Mouse (Mus musculus) liver, adult 2 months (tissue): ENCODE data around the gene Ralgds. TPM values are rescaled to one million over a fixed set of nuclear protein-coding genes. Genes with fewer than 3 reads are reported as not detected.
A peak's percentile ranks its signal among the peaks of the same experiment; 100 is the strongest.

ENCODE experiments used
- DNase-seq: peaks from one replicate; pipeline ENCODE4 v3.0.0-alpha.2; 2011; ENCODE audit warnings: low read depth, low spot score; ENCODE audit errors: extremely low read depth
- H3K27ac ChIP-seq: fragments of 200-500 bp; replicated peaks from 2 replicates; pipeline ENCODE4 v1.5.1; 2012; ENCODE audit warnings: low read depth, mild to moderate bottlenecking, control low read depth, inconsistent platforms, low read length; ENCODE audit not compliant: insufficient read depth
- H3K27me3 ChIP-seq: fragments of 200-500 bp; 2 replicates; pipeline ENCODE4 v1.6.1; 2012; ENCODE audit warnings: mild to moderate bottlenecking, moderate library complexity, low read length, inconsistent platforms; ENCODE audit not compliant: control insufficient read depth, insufficient read depth
- H3K36me3 ChIP-seq: fragments of 200-500 bp; 2 replicates; pipeline ENCODE4 v1.6.1; 2012; ENCODE audit warnings: low read length, inconsistent platforms; ENCODE audit not compliant: control insufficient read depth, insufficient read depth
- H3K4me1 ChIP-seq: fragments of 200-500 bp; 2 replicates; pipeline ENCODE4 v1.6.1; 2011; ENCODE audit warnings: low read length; ENCODE audit not compliant: control insufficient read depth, insufficient read depth
- H3K4me3 ChIP-seq: fragments of 200-500 bp; 2 replicates; pipeline ENCODE4 v1.5.1; 2011; ENCODE audit warnings: low read depth, mild to moderate bottlenecking, control low read depth, low read length, moderate library complexity; ENCODE audit not compliant: insufficient read depth
- H3K79me2 ChIP-seq: fragments of 200-500 bp; 2 replicates; pipeline ENCODE4 v1.6.1; 2012; ENCODE audit warnings: inconsistent platforms, mild to moderate bottlenecking, low read length, moderate library complexity; ENCODE audit not compliant: control insufficient read depth, insufficient read depth
- H3K9ac ChIP-seq: fragments of 200-500 bp; 2 replicates; pipeline ENCODE4 v1.6.1; 2012; ENCODE audit warnings: low read depth, mild to moderate bottlenecking, control low read depth, inconsistent platforms, low read length
- CTCF ChIP-seq: fragments of 200-500 bp; IDR thresholded peaks from 2 replicates; pipeline ENCODE4 v1.5.1; 2011; ENCODE audit warnings: low read depth, low read length, control low read depth
- POLR2A ChIP-seq: fragments of 200-500 bp; IDR thresholded peaks from 2 replicates; pipeline ENCODE4 v1.6.1; 2011; ENCODE audit warnings: low read length, control low read depth; ENCODE audit not compliant: insufficient read depth; ENCODE audit errors: extremely low read depth
- WGBS: fragments of 180-500 bp; shearing (Covaris S2); methylation state at CpG from one replicate; pipeline ENCODE4 v1.1.7; 2018; 5-methylcytosine and 5-hydroxymethylcytosine counted together
- polyA plus RNA-seq: library from polyadenylated mRNA; depleted of rRNA; stranded (reverse); fragments of >200 nt; gene quantifications from 2 replicates; pipeline ENCODE4 v1.2.3, GENCODE M21; 2012
- total RNA-seq: library from RNA; depleted of rRNA; stranded (reverse); fragments of >200 nt; gene quantifications from 2 replicates; pipeline ENCODE4 v1.2.3, GENCODE M21; 2014

The Ralgds gene
- total and polyA plus RNA-seq, 2 experiments, result 1.1 to 3.0 TPM

- TF ChIP-seq CTCF, result no peak
- no peak for TF ChIP-seq POLR2A
- WGBS, result under 1% methylated on average over 56 of the region's 56 CpGs
- Histone ChIP-seq H3K9ac (peak overlapping the region; percentile 64), H3K4me3 (peak overlapping the region; percentile 78), H3K79me2 (no peaks in the 10 kb centered on the region), H3K27me3 (no peaks in the 10 kb centered on the region), H3K36me3 (no peaks in the 10 kb centered on the region), H3K27ac (peak overlapping the region; percentile 75), H3K4me1 (no peaks in the 10 kb centered on the region)
- DNase-seq, result peak; percentile 86
Observed at GRCm38 (mm10) chr2:28582647-28583353, 69.9 kb downstream of the Ralgds start.

- Histone ChIP-seq H3K27ac (peak within 1 kb of the TSS; percentile 75), H3K9ac (peak within 1 kb of the TSS; percentile 64), H3K36me3 (no peaks in the 10 kb centered on the region), H3K4me1 (no peaks in the 10 kb centered on the region), H3K4me3 (peak within 1 kb of the TSS; percentile 78), H3K27me3 (no peaks in the 10 kb centered on the region), H3K79me2 (no peaks in the 10 kb centered on the region)
- WGBS, result 78% methylated on average over 9 of the region's 9 CpGs
- TF ChIP-seq CTCF, result no peak
- TF ChIP-seq POLR2A, result no peak
- no peak for DNase-seq
Observed at GRCm38 (mm10) chr2:28583651-28584050, 70.7 kb downstream of the Ralgds start, which contains the start of gene Gtf3c5. TSS of gene Gtf3c5 (minus strand) at chr2:28583751.

- DNase-seq, result peak; percentile 73
- no peak for TF ChIP-seq POLR2A
- peak; percentile 89 for TF ChIP-seq CTCF
- H3K9ac ChIP-seq, result no peak overlapping the region
- 15% methylated on average over 6 of the region's 6 CpGs for WGBS
- no peaks in the 10 kb centered on the region for H3K79me2 ChIP-seq
- H3K27ac ChIP-seq, result no peak overlapping the region
- H3K4me1 ChIP-seq, result no peaks in the 10 kb centered on the region
- H3K36me3 ChIP-seq, result no peaks in the 10 kb centered on the region
- H3K27me3 ChIP-seq, result no peaks in the 10 kb centered on the region
- no peak overlapping the region; the same call in 1 of the 2 replicates for H3K4me3 ChIP-seq
Observed at GRCm38 (mm10) chr2:28585043-28585571, 72.2 kb downstream of the Ralgds start.

- H3K4me3 ChIP-seq, result no peak overlapping the region
- H3K36me3 ChIP-seq, result no peaks in the 10 kb centered on the region
- H3K9ac ChIP-seq, result no peak overlapping the region
- DNase-seq, result no peak
- H3K4me1 ChIP-seq, result no peaks in the 10 kb centered on the region
- H3K27ac ChIP-seq, result no peak overlapping the region
- H3K27me3 ChIP-seq, result no peaks in the 10 kb centered on the region
- no peak for TF ChIP-seq CTCF
- H3K79me2 ChIP-seq, result no peaks in the 10 kb centered on the region
- 44% methylated on average over 2 of the region's 2 CpGs for WGBS
Observed at GRCm38 (mm10) chr2:28585730-28586129, 72.8 kb downstream of the Ralgds start.

GRCm38 (mm10) chr2:28588574-28588973 is 75.6 kb downstream of the Ralgds start:
- no peak for DNase-seq
- TF ChIP-seq POLR2A, result no peak
- no peak for TF ChIP-seq CTCF
- H3K79me2 ChIP-seq, result no peaks in the 10 kb centered on the region
- no peak overlapping the region for H3K4me3 ChIP-seq
- no peaks in the 10 kb centered on the region for H3K36me3 ChIP-seq
- WGBS, result 46% methylated on average over 1 of the region's 1 CpGs
- H3K27ac ChIP-seq, result no peak overlapping the region
- H3K4me1 ChIP-seq, result no peaks in the 10 kb centered on the region
- H3K9ac ChIP-seq, result no peak overlapping the region
- H3K27me3 ChIP-seq, result no peaks in the 10 kb centered on the region

GRCm38 (mm10) chr2:28591479-28591878 is 78.6 kb downstream of the Ralgds start:
- peak; percentile 18 for DNase-seq
- H3K27ac ChIP-seq, result no peak overlapping the region
- H3K4me3 ChIP-seq, result no peak overlapping the region
- 73% methylated on average over 2 of the region's 2 CpGs for WGBS
- TF ChIP-seq POLR2A (no peak), CTCF (no peak)
- H3K36me3 ChIP-seq, result no peaks in the 10 kb centered on the region
- no peak overlapping the region for H3K9ac ChIP-seq
- no peaks in the 10 kb centered on the region for H3K79me2 ChIP-seq
- H3K4me1 ChIP-seq, result no peaks in the 10 kb centered on the region
- no peaks in the 10 kb centered on the region for H3K27me3 ChIP-seq
